Mouse (Mus musculus): ENCODE data around the gene Traf4.
"Not testable (repeated sequence)": the region's sequence is repeated elsewhere in the genome, so short reads cannot be mapped to it uniquely, and the experiment has no call there.

Gene Traf4

GRCm38 (mm10) chr11:78146168-78146567 is 19.2 kb downstream of the Traf4 start:
- in situ Hi-C loops (cut with MboI; ENCODE audit: low sequenced_read_pairs), result loop anchor here (10.0 kb wide), 1 partner anchor 91 kb away; no protein-coding TSS in a partner anchor

- in situ Hi-C loops (cut with MboI; ENCODE audit: low sequenced_read_pairs), result loop anchor here (10.0 kb wide), 1 partner anchor 89 kb away; no protein-coding TSS in a partner anchor
Observed at GRCm38 (mm10) chr11:78143520-78143919, 21.9 kb downstream of the Traf4 start.

GRCm38 (mm10) chr11:78140665-78141064 is 24.7 kb downstream of the Traf4 start:
- in situ Hi-C loops (cut with MboI; ENCODE audit: low sequenced_read_pairs), result loop anchor here (10.0 kb wide), 1 partner anchor 86 kb away; no protein-coding TSS in a partner anchor

- in situ Hi-C loops (cut with MboI; ENCODE audit: low sequenced_read_pairs), result no loop called here
Observed at GRCm38 (mm10) chr11:78138023-78138422, 27.4 kb downstream of the Traf4 start.

GRCm38 (mm10) chr11:78137584-78137983 is 27.8 kb downstream of the Traf4 start:
- in situ Hi-C loops (cut with MboI; ENCODE audit: low sequenced_read_pairs), result no loop called here

- in situ Hi-C loops (cut with MboI; ENCODE audit: low sequenced_read_pairs), result no loop called here
Observed at GRCm38 (mm10) chr11:78136132-78136531, 29.3 kb downstream of the Traf4 start.

- in situ Hi-C loops (cut with MboI; ENCODE audit: low sequenced_read_pairs), result not testable (repeated sequence)
Observed at GRCm38 (mm10) chr11:78135314-78135713, 30.1 kb downstream of the Traf4 start.

- in situ Hi-C loops (cut with MboI; ENCODE audit: low sequenced_read_pairs), result no loop called here
Observed at GRCm38 (mm10) chr11:78134344-78134743, 31.0 kb downstream of the Traf4 start.

- in situ Hi-C loops (cut with MboI; ENCODE audit: low sequenced_read_pairs), result no loop called here
Observed at GRCm38 (mm10) chr11:78133915-78134314, 31.5 kb downstream of the Traf4 start.

- in situ Hi-C loops (cut with MboI; ENCODE audit: low sequenced_read_pairs), result no loop called here
Observed at GRCm38 (mm10) chr11:78129458-78129857, 35.9 kb downstream of the Traf4 start.

- in situ Hi-C loops (cut with MboI; ENCODE audit: low sequenced_read_pairs), result no loop called here
Observed at GRCm38 (mm10) chr11:78126739-78127138, 38.6 kb downstream of the Traf4 start.

GRCm38 (mm10) chr11:78125691-78126090 is 39.7 kb downstream of the Traf4 start:
- in situ Hi-C loops (cut with MboI; ENCODE audit: low sequenced_read_pairs), result no loop called here

GRCm38 (mm10) chr11:78123782-78124181 is 41.6 kb downstream of the Traf4 start:
- in situ Hi-C loops (cut with MboI; ENCODE audit: low sequenced_read_pairs), result no loop called here

GRCm38 (mm10) chr11:78122815-78123214 is 42.6 kb downstream of the Traf4 start:
- in situ Hi-C loops (cut with MboI; ENCODE audit: low sequenced_read_pairs), result no loop called here

GRCm38 (mm10) chr11:78121176-78121575 is 44.2 kb downstream of the Traf4 start:
- in situ Hi-C loops (cut with MboI; ENCODE audit: low sequenced_read_pairs), result no loop called here

GRCm38 (mm10) chr11:78119898-78120297 is 45.5 kb downstream of the Traf4 start:
- in situ Hi-C loops (cut with MboI; ENCODE audit: low sequenced_read_pairs), result no loop called here

- in situ Hi-C loops (cut with MboI; ENCODE audit: low sequenced_read_pairs), result no loop called here
Observed at GRCm38 (mm10) chr11:78118467-78118866, 46.9 kb downstream of the Traf4 start.

GRCm38 (mm10) chr11:78116146-78116410 is 49.3 kb downstream of the Traf4 start:
- in situ Hi-C loops (cut with MboI; ENCODE audit: low sequenced_read_pairs), result no loop called here

- in situ Hi-C loops (cut with MboI; ENCODE audit: low sequenced_read_pairs), result no loop called here
Observed at GRCm38 (mm10) chr11:78115367-78116145, 49.8 kb downstream of the Traf4 start.

- in situ Hi-C loops (cut with MboI; ENCODE audit: low sequenced_read_pairs), result no loop called here
Observed at GRCm38 (mm10) chr11:78114676-78115366, 50.6 kb downstream of the Traf4 start.

- in situ Hi-C loops (cut with MboI; ENCODE audit: low sequenced_read_pairs), result no loop called here
Observed at GRCm38 (mm10) chr11:78113616-78114015, 51.8 kb downstream of the Traf4 start.
